Mouse (Mus musculus): Measurements from ENCODE around the gene Dusp14. TPM values are rescaled to one million over a fixed set of nuclear protein-coding genes. Genes with fewer than 3 reads are reported as not detected.

Dusp14 gene
- polyA plus RNA-seq, 1 experiment from 2014 or later = 13.1 TPM

DNA sequence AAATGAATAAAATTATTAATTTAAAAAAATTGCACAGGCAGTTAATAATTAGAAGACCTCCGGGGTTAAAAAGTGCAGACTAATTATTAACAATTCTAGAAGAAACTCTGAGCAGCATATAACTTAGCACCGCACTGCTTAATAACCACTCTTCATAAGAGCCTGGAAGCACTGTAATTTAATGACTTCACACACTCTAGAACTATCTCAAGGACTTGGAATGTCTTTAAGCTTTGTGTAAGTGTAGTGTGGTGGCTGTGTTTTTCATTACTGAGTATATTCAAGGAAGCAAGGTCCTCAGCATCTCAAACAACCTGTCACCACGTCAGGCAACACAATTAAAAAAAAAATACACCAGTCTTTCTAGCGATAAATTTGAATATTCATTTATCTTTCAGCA is 26.0 kb upstream of the Dusp14 start:
- Histone ChIP-seq H3K27me3 (replicated peaks; ENCODE audit: control insufficient read depth, insufficient read depth, low read length) (no peaks in the 10 kb centered on the region), H3K9ac (ENCODE audit: low read depth, low read length) (no peak overlapping the region), H3K27ac (ENCODE audit: low read depth, low read length) (no peak overlapping the region), H3K36me3 (ENCODE audit: control insufficient read depth, insufficient read depth, low read length) (peaks cover 10% of the 10 kb centered on the region; the same call in 1 of the 2 replicates), H3K9me3 (ENCODE audit: control insufficient read depth, low read length) (no peaks in the 10 kb centered on the region), H3K4me1 (ENCODE audit: control insufficient read depth, insufficient read depth, low read depth, low read length) (no peaks in the 10 kb centered on the region), H3K4me2 (ENCODE audit: low read length) (no peak overlapping the region), H3K4me3 (ENCODE audit: low read length) (no peak overlapping the region)
- no peak for ATAC-seq
- 80% methylated on average over 4 of the region's 4 CpGs for WGBS

GRCm38 (mm10) chr11:84090572-84090971 is 21.5 kb upstream of the Dusp14 start:
- H3K9me3 ChIP-seq (ENCODE audit: control insufficient read depth, low read length) = no peaks in the 10 kb centered on the region
- H3K4me1 ChIP-seq (ENCODE audit: control insufficient read depth, insufficient read depth, low read depth, low read length) = no peaks in the 10 kb centered on the region
- H3K36me3 ChIP-seq (ENCODE audit: control insufficient read depth, insufficient read depth, low read length) = peaks cover 11% of the 10 kb centered on the region
- no peak overlapping the region for H3K27ac ChIP-seq (ENCODE audit: low read depth, low read length)
- H3K27me3 ChIP-seq (replicated peaks; ENCODE audit: control insufficient read depth, insufficient read depth, low read length) = no peaks in the 10 kb centered on the region
- ATAC-seq = no peak
- H3K4me2 ChIP-seq (ENCODE audit: low read length) = no peak overlapping the region
- WGBS = 81% methylated on average over 8 of the region's 8 CpGs
- no peak overlapping the region for H3K4me3 ChIP-seq (ENCODE audit: low read length)
- no peak overlapping the region for H3K9ac ChIP-seq (ENCODE audit: low read depth, low read length)

DNA sequence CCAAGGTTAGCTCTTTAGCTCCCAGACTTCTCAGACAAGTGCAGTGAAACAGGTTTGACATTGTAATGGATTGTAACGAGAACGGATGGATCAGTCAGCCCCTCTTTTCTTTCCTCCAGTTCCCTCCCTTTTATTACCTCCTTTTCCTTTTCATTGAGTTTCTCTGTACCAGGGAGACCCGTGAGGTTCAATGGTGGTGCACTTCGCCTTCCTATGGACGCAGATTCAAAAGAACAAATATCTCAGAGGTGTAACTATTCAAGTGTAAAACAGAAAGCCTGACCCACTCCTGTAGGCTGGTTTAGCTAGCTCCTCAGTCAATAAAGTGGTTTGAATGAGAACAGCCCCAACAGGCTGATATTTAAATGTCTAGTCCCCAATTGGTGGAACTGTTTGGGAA is 12.8 kb upstream of the Dusp14 start:
- no peak overlapping the region for H3K27ac ChIP-seq (ENCODE audit: low read depth, low read length)
- ATAC-seq = no peak
- H3K36me3 ChIP-seq (ENCODE audit: control insufficient read depth, insufficient read depth, low read length) = peaks cover 19% of the 10 kb centered on the region
- no peak overlapping the region for H3K4me2 ChIP-seq (ENCODE audit: low read length)
- no peaks in the 10 kb centered on the region for H3K4me1 ChIP-seq (ENCODE audit: control insufficient read depth, insufficient read depth, low read depth, low read length)
- H3K27me3 ChIP-seq (replicated peaks; ENCODE audit: control insufficient read depth, insufficient read depth, low read length) = no peaks in the 10 kb centered on the region
- H3K9me3 ChIP-seq (ENCODE audit: control insufficient read depth, low read length) = no peaks in the 10 kb centered on the region
- no peak overlapping the region for H3K9ac ChIP-seq (ENCODE audit: low read depth, low read length)
- no peak overlapping the region for H3K4me3 ChIP-seq (ENCODE audit: low read length)
- WGBS = 83% methylated on average over 5 of the region's 5 CpGs

DNA sequence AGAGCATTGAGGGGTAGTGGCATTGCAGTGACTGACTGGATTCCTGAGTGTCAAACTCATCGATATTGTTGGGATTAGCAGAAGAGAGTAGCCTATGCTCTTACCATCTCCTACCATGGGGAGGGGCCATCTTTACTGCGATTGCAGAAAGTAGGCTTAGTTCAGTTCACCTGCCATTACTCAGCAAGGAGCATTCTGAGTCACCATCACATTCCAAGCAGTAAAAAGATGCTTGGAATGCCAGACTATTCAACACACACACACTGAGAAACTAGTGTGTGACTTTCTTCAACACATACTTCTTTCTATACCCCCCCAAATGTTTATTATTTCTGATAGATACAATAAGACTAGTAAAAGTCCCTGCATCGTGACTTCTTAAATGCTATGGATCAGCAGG is 11.3 kb upstream of the Dusp14 start:
- WGBS = 95% methylated on average over 3 of the region's 3 CpGs
- Histone ChIP-seq H3K4me1 (ENCODE audit: control insufficient read depth, insufficient read depth, low read depth, low read length) (no peaks in the 10 kb centered on the region), H3K4me2 (ENCODE audit: low read length) (no peak overlapping the region), H3K36me3 (ENCODE audit: control insufficient read depth, insufficient read depth, low read length) (peaks cover 16% of the 10 kb centered on the region), H3K9me3 (ENCODE audit: control insufficient read depth, low read length) (no peaks in the 10 kb centered on the region), H3K27ac (ENCODE audit: low read depth, low read length) (no peak overlapping the region), H3K9ac (ENCODE audit: low read depth, low read length) (no peak overlapping the region), H3K4me3 (ENCODE audit: low read length) (no peak overlapping the region), H3K27me3 (replicated peaks; ENCODE audit: control insufficient read depth, insufficient read depth, low read length) (no peaks in the 10 kb centered on the region)
- ATAC-seq = no peak

- Histone ChIP-seq H3K4me1 (ENCODE audit: control insufficient read depth, insufficient read depth, low read depth, low read length) (no peaks in the 10 kb centered on the region), H3K9me3 (ENCODE audit: control insufficient read depth, low read length) (no peaks in the 10 kb centered on the region), H3K36me3 (ENCODE audit: control insufficient read depth, insufficient read depth, low read length) (peaks cover 16% of the 10 kb centered on the region), H3K27me3 (replicated peaks; ENCODE audit: control insufficient read depth, insufficient read depth, low read length) (no peaks in the 10 kb centered on the region), H3K9ac (ENCODE audit: low read depth, low read length) (no peak overlapping the region), H3K4me2 (ENCODE audit: low read length) (no peak overlapping the region), H3K27ac (ENCODE audit: low read depth, low read length) (no peak overlapping the region), H3K4me3 (ENCODE audit: low read length) (no peak overlapping the region)
- no peak for ATAC-seq
- 76% methylated on average over 4 of the region's 4 CpGs for WGBS
Observed at GRCm38 (mm10) chr11:84079887-84080286, 10.8 kb upstream of the Dusp14 start.

DNA sequence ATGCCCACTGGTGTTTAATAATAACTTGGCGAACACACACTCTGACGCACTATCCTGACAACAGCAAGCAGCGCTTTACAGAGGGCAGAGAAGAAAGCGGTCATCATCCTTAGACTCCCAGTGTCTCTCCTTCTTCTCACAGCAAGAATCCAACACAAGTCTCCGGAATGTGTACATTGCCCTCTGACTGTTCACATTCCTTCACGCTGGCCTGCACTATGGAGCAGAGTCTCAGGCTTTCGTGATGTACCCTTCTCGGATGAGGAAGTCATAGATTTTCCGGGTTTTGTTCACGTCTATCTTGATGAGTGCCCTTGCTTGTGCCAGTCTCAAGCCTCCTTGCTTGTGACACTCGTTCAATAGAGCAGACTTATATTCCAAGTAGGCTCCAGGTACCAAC is 10.3 kb upstream of the Dusp14 start:
- Histone ChIP-seq H3K4me2 (ENCODE audit: low read length) (no peak overlapping the region), H3K36me3 (ENCODE audit: control insufficient read depth, insufficient read depth, low read length) (peaks cover 16% of the 10 kb centered on the region), H3K9me3 (ENCODE audit: control insufficient read depth, low read length) (no peaks in the 10 kb centered on the region), H3K4me3 (ENCODE audit: low read length) (no peak overlapping the region), H3K4me1 (ENCODE audit: control insufficient read depth, insufficient read depth, low read depth, low read length) (no peaks in the 10 kb centered on the region), H3K9ac (ENCODE audit: low read depth, low read length) (no peak overlapping the region), H3K27ac (ENCODE audit: low read depth, low read length) (no peak overlapping the region), H3K27me3 (replicated peaks; ENCODE audit: control insufficient read depth, insufficient read depth, low read length) (no peaks in the 10 kb centered on the region)
- ATAC-seq = no peak
- 89% methylated on average over 11 of the region's 11 CpGs for WGBS

DNA sequence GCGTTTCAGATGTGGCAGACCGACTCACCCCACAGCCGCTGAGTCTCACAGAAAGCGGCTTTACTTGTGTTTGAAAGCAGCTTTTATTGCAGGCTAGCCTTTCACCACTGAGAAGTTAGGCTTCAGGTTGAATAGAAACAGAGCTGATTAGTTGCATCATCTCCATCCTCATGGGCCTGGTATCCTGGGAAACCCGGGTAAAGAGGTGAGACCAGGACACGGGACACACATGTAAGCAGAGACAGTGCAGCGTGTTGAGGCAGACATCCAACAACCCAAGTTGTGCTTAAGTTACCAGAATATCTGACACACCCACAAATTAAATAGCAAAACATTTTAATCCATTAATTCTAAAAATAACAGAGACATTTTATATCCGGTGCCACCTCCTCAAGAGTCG is 9.5 kb upstream of the Dusp14 start:
- H3K27me3 ChIP-seq (replicated peaks; ENCODE audit: control insufficient read depth, insufficient read depth, low read length) = no peaks in the 10 kb centered on the region
- H3K27ac ChIP-seq (ENCODE audit: low read depth, low read length) = no peak overlapping the region
- H3K9me3 ChIP-seq (ENCODE audit: control insufficient read depth, low read length) = no peaks in the 10 kb centered on the region
- 84% methylated on average over 9 of the region's 9 CpGs for WGBS
- no peak overlapping the region for H3K4me3 ChIP-seq (ENCODE audit: low read length)
- H3K9ac ChIP-seq (ENCODE audit: low read depth, low read length) = no peak overlapping the region
- H3K4me2 ChIP-seq (ENCODE audit: low read length) = no peak overlapping the region
- ATAC-seq = no peak
- peaks cover 16% of the 10 kb centered on the region for H3K36me3 ChIP-seq (ENCODE audit: control insufficient read depth, insufficient read depth, low read length)
- H3K4me1 ChIP-seq (ENCODE audit: control insufficient read depth, insufficient read depth, low read depth, low read length) = no peaks in the 10 kb centered on the region

GRCm38 (mm10) chr11:84077008-84077407 is 7.9 kb upstream of the Dusp14 start:
- no peaks in the 10 kb centered on the region for H3K4me1 ChIP-seq (ENCODE audit: control insufficient read depth, insufficient read depth, low read depth, low read length)
- no peaks in the 10 kb centered on the region for H3K9me3 ChIP-seq (ENCODE audit: control insufficient read depth, low read length)
- no peaks in the 10 kb centered on the region for H3K27me3 ChIP-seq (replicated peaks; ENCODE audit: control insufficient read depth, insufficient read depth, low read length)
- no peak overlapping the region for H3K4me3 ChIP-seq (ENCODE audit: low read length)
- H3K36me3 ChIP-seq (ENCODE audit: control insufficient read depth, insufficient read depth, low read length) = peaks cover 7% of the 10 kb centered on the region
- ATAC-seq = no peak
- WGBS = 53% methylated on average over 2 of the region's 2 CpGs
- no peak overlapping the region for H3K27ac ChIP-seq (ENCODE audit: low read depth, low read length)
- H3K9ac ChIP-seq (ENCODE audit: low read depth, low read length) = no peak overlapping the region
- H3K4me2 ChIP-seq (ENCODE audit: low read length) = no peak overlapping the region

- Histone ChIP-seq H3K4me1 (ENCODE audit: control insufficient read depth, insufficient read depth, low read depth, low read length) (peaks cover under 1% of the 10 kb centered on the region; the same call in 1 of the 2 replicates), H3K27ac (ENCODE audit: low read depth, low read length) (no peak overlapping the region), H3K36me3 (ENCODE audit: control insufficient read depth, insufficient read depth, low read length) (peaks cover 4% of the 10 kb centered on the region), H3K4me3 (ENCODE audit: low read length) (no peak overlapping the region), H3K9me3 (ENCODE audit: control insufficient read depth, low read length) (no peaks in the 10 kb centered on the region), H3K27me3 (replicated peaks; ENCODE audit: control insufficient read depth, insufficient read depth, low read length) (peaks cover 6% of the 10 kb centered on the region; the same call in 1 of the 2 replicates), H3K4me2 (ENCODE audit: low read length) (no peak overlapping the region), H3K9ac (ENCODE audit: low read depth, low read length) (no peak overlapping the region)
- ATAC-seq = no peak
- 73% methylated on average over 7 of the region's 7 CpGs for WGBS
Observed at GRCm38 (mm10) chr11:84073816-84074764, 5.0 kb upstream of the Dusp14 start.

Data from hindbrain, embryonic 16.5 days (tissue).